Comparison of ENCODE assay signal across 15 mouse cellular contexts in genomic region chr4:147400848-147401715, GRCm38 (mm10). TPM values are rescaled to one million over a fixed set of nuclear protein-coding genes. Genes with fewer than 3 reads are reported as not detected.
"Had no signal": no experiment of that assay in that cellular context is flagged by ENCODE, and none has a peak within 500 bp of the region (broad histone marks: within the 10 kb centered on the region; RNA-seq: fewer than 3 reads in every experiment).

No protein-coding gene starts in this region.

RNA-seq across cellular contexts. Expression of gene Zfp978, which starts 40.0 kb away (rescaled TPM):
- total RNA-seq: layer of hippocampus, adult 2 months; layer of hippocampus, postnatal 25 days; left cerebral cortex, adult 18-20 months; left cerebral cortex, postnatal 25 days; liver, adult 2 months; monocyte, adult 5-6 weeks had no signal
- polyA plus RNA-seq: intestine, postnatal 0 days; kidney, adult 2 months; large intestine, adult 2 months; limb, embryonic 10.5 days; limb, embryonic 14.5 days; liver, adult 2 months; midbrain, embryonic 10.5 days; midbrain, embryonic 16.5 days; neural tube, embryonic 14.5 days; stomach, embryonic 15.5 days had no signal
